Mouse (Mus musculus): Measurements from ENCODE around the gene Lama1.

The Lama1 gene

DNA sequence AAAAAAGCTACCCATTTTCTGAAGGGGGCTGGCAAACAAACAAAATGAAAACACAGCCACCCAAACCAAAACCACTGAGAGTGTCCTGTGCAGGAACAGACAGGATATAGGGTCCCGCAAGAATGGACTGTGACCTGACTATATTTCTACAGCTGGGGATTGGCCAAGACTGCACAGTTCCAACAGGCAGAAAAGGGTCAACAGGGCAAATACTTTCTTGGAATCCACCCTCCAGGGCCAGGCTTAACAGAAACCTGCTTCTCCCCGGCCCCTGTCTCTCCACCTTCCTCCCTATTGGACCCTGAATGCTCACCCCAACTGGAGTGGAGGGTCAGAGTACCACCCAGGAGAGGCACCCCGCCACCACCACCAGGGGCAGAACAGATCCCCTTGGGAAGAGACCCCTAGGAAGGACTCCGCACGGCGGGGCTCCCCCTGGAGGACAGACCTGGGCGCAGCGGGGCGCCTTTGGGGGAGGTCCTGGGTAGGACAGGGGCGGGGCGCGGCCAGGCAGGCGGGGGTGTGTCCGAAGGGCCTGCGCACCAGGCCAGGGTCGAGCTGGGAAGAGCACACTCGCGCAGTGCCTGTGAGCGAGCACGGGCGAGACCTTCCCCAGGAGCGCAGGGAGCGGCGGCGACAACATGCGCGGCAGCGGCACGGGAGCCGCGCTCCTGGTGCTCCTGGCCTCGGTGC is at the start of gene Lama1:
Gene Lama1 (plus strand): TSS at position 566 of the 693 bp plus-strand sequence.
- peak; percentile 77 for DNase-seq

DNA sequence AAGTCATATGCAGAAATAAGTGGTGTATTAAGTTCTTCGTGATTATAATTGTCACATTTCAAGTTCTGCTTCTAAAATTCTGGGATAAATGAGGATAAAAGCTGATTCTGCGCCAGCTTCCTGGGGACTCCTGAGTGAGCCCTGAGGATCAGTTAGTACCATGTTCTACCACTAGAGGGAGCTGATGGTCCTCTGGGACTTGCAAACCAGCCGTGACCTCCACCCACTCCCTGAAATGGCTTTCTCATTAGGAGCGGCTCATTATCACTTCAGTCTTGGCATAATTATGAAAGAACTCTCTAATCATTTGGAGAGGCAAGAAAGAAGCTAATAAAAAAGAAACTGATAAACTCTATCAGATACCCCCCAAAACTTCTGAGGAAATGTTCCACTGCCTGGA is 45.6 kb upstream of the Lama1 start:
- DNase-seq = peak; percentile 25

DNA sequence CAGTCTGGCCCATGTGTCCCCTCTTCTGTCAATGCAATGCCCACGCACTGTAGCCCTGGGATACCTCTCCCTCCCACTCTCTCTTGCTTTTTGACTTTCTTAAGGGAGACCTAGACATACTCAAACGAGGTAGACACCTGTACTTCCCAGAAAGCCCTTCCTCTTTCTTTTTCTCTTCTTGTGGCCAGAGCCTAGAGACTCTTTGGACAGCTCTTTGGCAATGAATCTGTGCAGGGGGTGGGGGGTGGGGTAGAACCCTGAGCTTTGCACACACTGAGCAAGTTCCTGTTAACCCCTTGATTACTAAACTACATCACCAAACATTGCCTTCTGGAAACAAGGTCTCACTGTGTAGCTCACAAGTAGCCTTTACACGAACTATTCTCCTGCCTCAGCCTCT is 32.8 kb upstream of the Lama1 start:
- DNase-seq = no peak

DNA sequence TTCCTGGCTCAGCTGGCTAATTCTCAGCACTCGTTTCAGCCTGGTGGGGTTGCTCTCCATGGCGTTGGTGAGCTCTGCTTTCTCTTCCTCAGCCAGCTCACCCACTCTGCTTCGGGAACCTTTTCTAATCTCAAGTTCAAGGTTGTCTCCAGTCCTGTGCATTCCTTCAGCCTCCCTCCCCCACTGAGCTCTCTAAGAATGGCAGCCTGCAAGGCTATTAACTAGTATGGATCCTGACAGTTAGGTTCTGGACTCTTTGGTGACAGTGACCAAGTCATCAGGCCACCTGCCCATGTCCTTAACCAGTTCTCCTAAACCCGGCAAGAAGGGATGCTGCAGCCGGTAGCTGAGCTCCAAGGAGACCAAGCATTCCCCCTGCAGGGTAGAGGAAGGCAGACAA is 30.1 kb upstream of the Lama1 start:
- no peak for DNase-seq

DNA sequence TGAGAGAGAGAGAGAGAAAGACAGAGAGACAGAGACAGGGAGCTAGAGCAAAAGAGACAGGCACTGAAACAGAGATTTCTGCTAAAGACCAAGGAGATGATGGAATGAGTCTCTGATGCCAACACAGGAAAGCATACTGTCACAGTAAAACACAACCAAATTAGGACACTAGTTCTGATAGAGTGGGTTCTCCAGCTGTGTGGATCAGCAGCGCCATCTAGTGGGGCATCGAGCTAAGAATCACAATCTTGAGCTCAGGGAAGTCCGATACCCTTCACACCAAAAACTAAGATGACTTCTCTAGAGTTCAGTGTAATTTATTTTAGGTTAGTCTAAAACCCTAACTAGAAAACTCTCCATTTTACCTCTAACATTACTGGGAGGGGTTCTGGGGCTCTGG is 29.1 kb upstream of the Lama1 start:
- DNase-seq = peak; percentile 57

DNA sequence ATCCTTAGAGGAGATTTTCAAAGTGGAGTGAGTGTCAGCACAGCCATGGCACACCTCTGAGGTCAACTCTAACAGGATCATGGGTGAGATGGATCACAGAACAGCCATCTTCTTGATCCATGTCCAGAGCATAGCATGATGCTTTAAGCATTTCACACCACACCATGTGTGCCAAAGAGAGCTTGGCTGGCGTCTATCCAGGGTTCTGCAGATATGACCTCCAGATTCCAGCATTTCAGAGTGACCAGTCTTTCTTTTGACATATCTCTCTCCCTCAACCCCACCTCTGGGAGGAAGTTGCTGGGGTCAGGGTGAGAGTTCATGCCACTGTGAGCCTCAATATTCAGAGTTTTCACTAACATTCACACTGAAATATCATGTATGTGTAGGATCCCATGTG is 18.5 kb upstream of the Lama1 start:
- DNase-seq = no peak

DNA sequence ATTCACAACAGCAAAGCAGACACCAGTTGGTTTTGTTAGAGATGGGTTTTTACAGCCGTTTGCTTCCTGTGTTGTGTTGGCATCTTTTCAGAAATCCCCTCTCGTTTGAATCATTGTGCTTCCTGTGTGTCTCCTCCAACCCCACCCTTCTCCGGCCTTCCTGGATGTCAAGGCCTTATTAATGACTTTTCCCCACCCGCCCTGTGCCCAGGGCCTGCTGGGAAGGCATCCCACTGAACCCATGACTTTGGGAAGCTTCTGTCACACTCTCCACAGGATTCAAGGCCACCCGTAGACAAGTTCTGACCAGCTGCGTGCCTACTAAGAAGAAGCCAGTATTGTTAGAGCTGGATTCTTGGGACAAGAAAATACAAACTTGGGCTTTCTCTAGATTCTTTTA is 16.0 kb upstream of the Lama1 start:
- no peak for DNase-seq

DNA sequence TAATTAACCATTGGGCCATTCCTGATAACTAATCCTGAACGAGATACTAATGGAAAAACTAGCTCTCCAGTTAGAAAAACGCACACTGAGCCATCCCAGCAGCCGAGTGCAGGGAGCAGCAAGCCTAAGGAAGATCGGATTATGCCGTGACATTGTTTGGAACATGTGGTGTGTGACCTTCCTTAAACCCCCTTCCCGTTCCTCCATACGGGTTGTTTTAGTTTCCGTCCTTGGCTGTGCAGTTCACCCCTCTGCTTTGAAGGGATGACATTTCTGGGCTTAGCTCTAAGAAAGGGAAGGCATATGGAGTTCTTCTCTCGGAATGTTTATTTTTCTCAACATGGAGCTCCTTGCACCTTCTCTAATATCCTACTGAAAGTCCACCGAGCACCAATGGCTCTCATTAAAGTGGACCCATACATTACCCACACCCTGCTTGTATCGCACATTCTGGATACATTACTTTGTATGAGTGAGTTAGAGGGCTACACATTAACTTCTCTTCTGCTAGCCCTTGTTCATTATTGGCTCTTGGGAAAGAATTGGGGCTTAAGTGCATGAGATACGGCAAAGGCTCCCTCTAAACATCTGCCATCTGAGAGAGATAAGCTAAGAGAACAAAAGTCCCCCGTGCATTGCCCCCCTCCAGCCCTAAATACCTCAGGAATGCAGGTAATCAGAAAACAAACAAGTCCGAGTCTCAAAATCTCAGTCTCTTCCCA is 11.9 kb upstream of the Lama1 start:
- no peak for DNase-seq

DNA sequence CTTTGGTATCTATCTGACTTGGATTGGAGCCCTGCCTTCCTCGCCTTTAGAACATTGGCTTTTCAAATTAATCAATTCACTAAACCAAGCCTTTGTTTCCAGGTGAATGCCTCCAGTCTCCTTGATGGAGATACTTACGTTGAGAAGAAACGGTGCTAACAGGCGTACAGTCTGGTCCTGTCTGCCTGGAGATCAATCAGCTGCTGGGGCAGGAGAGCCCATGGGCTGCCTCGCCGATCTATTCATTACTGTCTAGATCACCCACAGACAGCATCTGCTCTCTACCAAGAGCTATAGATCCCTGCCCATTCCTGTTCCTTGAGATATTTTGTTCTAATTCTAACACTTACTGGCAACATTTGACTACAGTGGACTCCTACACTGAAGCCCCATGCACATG is 9.6 kb upstream of the Lama1 start:
- DNase-seq = no peak

DNA sequence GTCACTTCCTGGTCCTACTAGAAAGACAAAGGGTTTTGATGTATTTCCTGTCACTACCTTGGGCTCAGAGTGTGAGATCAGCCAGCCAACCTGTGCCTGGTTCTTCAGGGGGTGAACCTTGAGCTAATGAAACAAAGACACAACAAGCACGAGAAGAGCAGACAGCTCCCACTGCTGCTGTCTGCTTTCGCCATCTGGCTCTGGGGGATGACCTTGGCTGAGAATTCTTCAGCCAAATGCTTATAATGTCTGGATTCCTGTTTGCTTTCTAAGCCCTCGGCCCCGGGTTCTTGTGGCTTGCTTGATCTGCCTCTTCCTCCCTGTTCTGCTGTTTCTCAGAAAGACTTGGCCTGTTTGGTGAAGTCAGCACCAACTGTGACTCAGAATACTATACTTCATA is 6.4 kb upstream of the Lama1 start:
- DNase-seq = no peak

DNA sequence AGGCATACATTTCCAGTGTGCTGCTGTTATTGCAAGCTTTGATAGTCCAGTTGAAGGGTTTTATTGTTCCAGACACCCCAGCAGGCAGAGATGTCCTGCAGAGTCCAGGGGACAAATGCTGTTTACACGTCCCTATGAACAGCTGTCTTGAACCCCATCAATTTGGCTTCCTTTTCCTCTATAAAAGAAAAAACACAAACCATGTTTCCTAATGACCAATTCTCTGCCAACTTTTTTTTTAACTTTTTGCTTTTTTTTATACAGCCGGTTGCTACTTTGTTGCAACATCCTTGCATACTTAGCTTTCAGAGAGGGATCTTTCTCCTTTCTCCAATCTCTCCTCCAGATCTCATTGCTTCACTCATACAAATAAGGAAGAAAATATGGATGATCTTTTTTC is 4.4 kb upstream of the Lama1 start:
- no peak for DNase-seq

DNA sequence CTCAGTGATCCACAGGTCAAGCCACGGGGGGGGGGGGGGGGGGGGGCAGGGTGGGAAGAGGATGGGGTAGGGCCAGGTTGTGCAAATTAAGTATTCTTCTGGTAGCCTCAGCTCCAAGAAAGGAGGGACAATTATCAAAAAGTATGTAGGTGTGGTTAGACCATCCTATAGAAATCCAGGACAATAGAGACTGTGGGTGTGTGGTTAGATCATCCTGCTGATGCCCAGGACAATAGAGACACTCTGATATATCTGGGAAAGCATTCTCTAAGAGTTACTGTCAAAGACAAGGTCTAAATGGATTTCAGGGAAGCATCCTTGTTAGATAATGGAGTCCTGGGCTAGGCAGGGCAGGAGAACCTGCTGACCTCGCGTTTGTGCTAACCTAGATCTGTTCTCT is 3.2 kb upstream of the Lama1 start:
- DNase-seq = no peak

DNA sequence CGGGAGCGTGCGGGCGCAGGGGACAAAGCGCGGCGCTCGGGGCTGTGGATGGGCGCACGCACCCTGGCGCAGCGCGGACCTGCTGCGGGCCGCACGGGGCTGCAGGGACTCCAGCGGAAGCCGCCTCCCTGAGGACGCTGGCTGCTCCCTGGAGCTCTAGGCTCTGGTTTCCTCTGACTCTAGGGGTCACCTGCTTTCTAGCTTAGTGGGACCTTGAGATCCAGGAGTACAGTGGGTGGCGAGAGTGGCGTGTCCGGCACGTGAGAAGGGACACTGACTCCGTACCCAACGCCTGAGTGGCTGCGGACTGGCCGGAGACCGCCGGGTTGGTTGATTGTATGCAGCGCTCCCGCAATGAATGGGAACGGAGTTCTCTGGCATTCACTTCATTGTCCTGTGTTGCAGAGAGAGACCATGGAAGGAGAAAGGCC is 417 bp downstream of the Lama1 start:
- no peak for DNase-seq

DNA sequence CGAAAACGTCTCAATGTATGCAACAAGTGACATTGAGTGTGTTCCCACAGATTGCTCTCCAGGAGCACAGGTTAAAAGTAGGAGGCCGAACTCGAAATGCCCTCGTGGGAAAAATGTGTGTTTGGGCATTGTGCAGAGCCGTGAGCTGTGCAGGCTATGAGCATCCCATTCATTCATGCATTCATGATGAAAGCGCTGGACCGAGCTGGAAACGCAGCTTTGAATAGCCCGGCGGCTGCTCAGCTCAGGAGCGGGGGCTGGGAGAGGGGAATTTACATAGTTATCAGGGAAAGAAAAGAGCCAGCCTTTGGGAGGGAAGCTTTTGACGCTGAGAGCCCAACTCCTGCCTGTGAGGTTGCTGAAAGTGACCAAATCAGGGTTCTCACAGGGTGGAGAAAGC is 1.2 kb downstream of the Lama1 start:
- no peak for DNase-seq

DNA sequence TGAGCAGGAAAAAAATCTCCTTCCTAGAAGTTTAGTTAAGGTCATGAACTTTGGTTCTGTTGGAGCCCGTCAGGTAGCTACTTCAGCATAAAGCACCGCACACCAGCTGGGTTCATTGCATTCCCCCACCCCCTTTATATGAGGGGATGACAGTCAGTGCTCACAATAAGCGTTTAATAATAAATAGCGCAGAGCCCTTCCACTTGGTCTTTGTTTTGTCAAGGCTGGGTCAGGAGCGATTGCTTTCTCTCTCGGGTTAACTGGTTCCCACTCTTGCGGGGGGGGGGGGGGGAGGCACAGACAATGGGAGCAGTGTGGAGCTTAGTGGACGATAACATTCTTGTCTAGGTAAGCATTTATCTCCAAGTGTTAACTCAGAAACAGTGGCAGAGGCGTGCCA is 4.7 kb downstream of the Lama1 start:
- DNase-seq = no peak

DNA sequence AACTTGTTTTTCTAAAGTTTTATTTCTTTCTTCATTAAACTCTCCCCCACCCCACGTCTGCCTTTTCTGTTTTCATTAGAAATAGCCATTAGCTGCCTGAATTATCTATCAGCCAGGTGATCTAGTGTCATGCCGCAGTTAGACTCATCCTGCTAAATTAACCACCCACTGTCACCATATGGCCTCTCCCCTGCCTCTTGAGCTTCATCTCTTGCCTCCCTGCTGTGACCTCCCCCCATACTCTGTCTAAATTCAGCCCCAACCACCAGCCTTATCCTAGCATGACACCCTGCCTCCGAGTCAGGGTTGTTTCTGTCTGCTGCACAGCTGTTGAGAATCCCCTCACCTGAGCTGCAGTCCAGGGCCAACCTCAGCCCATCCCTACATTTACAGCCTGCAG is 5.9 kb downstream of the Lama1 start:
- DNase-seq = no peak

DNA sequence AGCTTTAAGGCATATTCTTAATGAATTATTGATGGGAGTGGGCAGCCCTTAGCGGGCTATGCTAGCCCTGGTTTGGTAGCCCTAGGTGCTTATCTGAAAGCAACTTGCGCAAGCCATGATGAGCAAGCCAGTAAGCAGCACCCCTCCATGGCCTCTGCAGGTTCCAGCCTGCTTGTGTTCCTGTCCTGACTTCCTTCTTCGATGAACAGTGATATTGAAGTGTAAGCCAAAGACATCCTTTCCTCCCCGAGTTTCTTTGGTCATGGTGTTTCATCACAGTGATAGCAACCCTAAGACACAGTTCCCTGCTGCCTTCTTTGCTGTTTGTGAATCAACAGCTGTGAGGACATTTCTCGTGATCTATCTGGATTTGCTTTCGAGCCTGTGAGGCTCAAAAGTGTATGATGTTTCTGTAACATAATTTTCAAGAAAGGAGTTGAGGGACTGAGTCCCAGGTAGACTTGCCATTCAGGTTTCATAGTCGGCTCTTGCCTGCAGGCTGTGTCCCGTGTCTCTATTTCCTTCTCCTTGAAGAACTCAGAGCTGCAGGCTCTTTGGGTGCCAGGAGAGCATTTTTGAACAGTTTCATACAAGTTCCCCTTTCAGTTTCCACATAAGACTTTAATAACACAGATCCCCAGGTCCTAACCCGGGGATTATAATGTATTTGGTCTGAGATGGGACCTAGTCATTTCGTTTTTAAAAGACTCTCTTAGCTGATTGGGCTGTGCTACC is 8.1 kb downstream of the Lama1 start:
- no peak for DNase-seq

DNA sequence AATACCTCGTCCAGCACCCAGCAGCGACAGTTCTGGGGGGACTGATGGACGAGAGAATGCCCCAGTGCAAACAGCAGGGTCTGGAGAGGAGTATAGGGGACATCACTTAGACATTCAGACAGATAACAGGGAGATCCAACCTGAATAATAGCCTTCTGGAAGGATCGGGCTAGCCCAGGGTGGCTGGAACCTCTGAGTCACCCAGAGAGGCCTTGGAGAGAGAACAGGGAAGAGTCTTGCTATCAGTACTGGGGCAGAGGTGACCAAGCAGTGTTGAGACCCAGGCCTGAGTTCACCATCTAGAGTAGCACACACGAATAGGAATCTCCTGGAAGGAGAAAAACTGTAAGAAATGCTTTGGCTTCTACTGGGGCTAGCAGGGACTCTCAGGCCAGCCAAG is 9.3 kb downstream of the Lama1 start:
- no peak for DNase-seq

DNA sequence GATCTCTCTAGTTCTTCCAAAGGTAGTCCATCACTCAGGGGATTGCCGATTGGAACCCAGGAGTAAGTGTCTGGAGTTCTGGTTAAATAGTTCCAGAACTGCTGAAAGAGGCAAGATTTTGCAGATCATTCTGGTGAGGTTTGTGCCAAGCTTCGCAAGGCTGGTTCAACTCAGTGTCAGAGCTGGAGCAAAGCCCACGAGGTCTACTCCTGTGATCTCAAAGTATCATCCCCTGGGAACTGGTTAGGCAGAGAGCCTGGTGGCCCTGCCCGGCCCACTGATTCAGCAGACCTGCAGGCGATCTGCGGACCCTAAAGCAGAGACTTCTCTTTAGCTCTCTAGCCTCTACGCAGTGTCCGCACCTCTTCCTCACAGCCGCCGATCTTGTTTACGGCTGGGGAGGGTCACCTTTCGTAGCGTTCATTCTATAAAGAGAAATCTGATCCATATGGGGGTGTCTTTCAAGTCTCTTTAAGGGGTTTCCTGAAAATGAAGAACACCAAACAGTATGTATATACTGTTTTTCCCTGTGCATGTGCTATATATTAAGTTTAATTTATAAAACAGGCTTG is 10.8 kb downstream of the Lama1 start:
- DNase-seq = no peak

DNA sequence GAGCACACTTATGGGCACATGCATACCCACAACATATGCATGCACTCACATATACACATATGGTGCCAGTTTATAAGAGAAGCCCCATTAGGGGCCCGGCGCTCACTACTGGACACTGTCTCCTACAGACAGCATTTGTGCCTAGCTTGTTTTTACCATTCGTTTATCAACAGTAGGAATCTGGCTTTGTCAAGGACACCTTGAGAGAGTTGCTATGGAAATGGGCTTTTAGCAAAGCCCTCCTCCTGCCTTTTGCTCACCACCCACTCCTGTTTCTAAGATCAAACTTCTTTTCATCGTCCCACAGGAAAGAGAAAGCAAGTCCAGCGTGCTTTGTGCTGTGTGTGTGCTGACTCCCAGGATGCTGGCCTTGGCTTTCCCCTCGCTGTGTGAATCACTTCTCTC is 13.3 kb downstream of the Lama1 start:
- DNase-seq = no peak

DNA sequence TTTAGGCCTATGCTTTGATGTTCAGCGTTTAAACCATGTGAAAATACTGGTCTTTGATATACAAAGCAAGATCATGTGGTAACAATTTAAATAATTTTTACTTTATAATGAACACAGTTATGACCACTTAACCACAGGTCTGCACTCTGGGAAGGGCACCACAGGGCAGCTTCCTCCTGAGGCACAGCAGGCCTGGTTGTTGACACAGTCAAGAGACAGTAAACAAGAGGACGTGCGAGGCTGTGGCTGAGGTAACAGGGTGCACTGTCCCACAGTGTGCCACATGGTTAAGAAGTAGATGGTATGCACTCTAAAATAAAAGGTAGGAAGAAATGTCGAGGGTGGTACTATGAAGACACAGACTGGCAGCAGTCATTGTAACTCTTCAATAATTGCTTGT is 14.3 kb downstream of the Lama1 start:
- no peak for DNase-seq

DNA sequence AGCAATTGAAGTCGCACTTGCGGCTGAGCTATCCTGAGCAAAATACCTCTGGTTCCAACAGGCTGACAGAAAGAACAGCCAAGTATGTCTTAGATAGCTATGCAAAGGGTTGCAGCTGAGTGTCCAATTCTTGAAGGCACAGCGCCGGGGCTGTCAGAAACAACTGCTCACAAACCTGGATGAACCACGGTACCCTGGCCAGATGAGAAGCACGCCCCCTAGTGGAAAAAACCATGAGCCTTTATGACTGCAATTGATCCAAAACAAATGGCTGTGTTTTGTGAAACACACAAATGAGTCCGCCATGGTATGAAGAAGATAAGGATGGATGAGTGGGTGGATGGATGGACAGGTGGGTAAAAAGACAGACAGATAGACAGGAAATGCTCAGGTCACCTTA is 15.9 kb downstream of the Lama1 start:
- no peak for DNase-seq

DNA sequence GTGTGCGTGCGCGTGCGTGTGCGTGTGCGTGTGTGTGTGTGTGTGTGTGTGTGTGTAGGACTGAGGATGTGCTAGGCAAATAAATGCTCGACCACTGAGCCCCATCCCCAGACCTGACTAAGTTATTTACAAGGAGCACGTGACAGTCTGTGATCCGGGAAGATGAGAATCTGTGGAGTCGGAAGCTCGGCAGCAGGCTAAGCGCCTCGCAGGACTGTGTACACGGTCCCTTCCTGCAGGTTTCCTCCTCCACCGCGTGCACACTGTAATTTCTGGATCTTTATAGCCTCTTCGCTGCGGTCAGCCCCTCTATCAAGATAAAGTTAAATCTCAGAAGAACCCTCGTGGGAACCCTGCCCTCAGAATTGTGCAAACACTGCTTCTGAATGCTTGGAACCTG is 18.4 kb downstream of the Lama1 start:
- DNase-seq = no peak

DNA sequence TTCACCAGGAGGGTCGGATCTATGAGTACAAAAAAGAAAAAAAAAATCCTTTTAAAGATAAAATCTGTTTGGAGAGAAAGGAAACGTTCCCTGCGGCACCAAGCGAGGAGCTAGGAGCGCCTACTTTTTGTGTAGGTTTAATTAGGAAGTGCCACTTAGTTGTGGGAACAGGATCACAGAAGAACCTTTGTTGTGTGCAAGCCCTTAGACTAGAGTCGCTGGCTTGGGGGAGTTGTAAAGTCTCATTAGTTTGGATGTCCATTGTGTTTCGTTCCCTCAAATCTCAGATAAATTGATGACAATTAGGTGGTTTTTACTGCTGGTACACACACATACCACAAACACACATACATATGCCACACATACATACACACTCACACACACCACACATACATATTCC is 25.0 kb downstream of the Lama1 start:
- no peak for DNase-seq
